Mouse (Mus musculus): ENCODE data around the gene Ppy. TPM values are rescaled to one million over a fixed set of nuclear protein-coding genes. Genes with fewer than 3 reads are reported as not detected.
A peak's percentile ranks its signal among the peaks of the same experiment; 100 is the strongest.

Ppy gene
- not detected for total RNA-seq (2021)

DNA sequence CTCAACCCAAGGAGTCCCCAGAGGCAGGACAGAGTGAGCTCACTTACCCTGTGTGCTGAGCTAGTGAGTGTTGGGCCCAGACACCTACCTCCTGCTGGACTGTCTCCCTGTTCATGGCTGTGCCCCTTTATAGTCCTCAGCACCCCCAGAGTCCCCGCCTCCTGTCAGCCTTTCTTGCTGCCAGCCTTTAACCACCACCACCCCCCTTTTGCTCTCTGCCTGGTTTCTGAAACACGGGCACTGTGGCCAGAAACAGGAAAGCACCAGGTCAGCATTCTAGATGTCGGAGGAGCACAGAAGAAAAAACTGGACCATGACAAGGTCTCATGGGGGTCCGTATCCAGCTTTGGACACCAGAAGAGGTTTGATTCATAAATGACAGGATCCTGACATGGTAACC lies at the start of gene Ppy:
TSS of gene Ppy (minus strand) at position 101 of the 400 bp plus-strand sequence.
- DNase-seq, result no peak

DNA sequence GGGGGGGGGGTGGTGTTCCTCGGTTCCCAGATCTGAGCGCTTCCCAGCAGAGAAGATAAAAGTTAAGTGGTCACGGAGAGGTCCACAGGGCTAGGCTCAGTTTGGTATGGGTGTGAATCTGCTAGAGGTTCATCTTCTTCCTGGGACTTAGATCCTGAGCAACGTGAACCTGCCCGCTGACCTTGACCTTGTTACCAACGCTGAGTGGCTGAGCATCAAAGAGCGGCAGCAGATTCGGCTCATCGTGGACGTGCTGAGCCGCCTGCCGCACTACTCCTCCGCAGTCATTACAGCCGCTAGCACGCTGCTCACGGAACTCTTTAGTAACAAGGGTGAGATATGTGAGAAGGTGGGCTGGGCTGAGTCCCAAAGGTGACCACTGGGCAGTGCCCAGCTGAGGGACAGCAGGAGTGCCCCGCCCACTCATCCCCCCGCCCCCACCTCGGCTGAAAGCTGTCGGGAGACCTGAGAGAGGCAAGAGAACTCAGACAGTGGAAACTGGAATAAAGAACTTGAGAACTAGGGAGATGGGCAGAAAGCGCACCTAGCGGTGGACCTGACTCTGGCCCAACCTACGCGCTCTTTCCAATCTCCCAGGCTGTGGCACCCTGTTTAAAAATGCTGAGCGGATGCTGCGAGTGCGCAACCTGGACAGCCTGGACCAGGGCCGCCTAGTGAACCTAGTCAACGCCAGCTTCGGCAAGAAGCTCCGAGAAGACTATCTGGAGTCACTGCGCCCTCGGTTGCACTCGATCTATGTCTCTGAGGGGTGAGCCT lies 46.3 kb upstream of the Ppy start:
- DNase-seq, result no peak

DNA sequence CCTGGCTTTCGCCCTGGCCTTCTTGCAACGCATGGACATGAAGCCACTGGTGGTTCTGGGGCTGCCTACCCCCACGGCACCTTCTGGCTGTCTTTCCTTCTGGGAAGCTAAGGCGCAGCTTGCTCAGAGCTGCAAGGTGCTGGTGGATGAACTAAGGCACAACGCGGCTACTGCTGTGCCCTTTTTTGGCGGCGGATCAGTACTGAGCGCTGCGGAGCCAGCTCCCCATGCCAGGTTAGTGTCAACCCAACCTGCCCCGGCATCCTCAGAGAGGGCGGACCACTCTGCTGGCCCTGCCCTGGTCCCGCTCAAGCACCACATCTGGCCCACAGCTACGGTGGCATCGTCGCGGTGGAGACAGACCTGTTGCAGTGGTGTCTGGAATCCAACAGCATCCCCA lies 45.4 kb upstream of the Ppy start:
- DNase-seq, result no peak

DNA sequence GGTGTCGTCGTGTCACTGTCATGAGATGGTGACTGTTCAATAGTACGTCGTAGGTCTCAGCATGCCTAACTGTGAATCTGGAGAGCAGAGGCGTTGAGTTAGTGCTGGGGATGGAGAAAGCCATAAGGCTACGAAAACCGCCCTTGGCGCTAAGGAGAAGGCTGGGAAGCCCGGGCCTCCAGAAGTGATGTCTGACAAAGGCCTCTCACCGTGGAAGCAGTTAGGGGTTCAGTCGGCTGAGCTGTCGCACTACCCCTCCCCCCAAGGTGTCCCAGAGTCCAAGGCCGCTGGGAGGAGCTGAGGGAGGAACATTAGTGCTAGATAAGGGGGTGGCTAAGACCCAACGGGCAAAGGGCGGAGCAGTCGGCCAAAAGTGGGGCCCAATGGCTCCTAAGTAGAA lies 44.9 kb upstream of the Ppy start:
- no peak for DNase-seq

DNA sequence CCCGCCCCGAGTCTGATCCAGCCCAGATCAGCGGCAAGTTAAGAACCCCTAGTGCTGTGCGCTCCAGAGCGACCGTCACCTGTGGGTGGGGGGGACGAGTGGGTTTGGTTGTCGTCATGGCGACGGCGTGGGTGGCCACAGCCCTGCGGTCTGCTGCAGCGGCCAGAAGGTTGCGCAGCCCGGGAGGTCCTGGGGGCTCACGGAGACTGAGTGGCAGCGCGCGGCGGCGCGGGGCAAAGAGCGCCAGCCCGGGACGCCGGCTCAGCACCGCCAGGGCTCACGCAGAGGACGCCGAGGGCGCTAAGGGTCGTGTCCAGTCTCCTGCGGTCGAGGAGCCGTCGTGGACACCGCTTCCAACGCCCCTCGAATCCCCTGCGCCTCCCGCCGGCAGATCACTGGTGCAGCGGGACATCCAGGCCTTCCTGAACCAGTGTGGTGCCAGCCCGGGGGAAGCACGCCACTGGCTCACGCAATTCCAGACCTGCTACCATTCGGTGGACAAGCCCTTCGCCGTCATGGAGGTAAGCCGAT lies 44.4 kb upstream of the Ppy start, which contains the start of gene Nags:
TSS of gene Nags (plus strand) at position 43 of the 531 bp plus-strand sequence.
- no peak for DNase-seq

DNA sequence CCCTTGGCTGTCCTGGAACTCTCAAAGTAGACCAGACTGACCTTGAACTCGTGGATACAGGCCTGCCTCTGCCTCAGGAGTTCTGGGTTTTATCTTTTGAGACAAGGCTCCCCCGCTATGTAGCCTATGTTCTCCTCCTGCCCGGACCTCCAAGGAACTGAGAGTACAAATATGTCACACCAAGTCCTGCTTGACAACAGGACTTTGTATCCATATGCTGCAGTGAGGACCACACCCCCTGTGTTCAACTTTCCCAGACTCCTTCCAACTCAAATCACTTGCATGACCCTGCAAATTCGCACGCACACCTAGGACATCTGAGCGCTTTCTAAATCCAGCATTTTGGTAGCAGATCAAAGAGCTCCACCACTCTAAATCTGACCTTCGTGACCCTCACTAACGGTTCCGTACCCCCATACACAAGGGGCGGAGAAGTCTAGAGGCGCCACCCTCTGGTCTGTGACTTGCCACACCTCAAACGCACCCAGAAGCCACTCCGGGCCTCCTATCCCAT lies 43.9 kb upstream of the Ppy start:
- no peak for DNase-seq

DNA sequence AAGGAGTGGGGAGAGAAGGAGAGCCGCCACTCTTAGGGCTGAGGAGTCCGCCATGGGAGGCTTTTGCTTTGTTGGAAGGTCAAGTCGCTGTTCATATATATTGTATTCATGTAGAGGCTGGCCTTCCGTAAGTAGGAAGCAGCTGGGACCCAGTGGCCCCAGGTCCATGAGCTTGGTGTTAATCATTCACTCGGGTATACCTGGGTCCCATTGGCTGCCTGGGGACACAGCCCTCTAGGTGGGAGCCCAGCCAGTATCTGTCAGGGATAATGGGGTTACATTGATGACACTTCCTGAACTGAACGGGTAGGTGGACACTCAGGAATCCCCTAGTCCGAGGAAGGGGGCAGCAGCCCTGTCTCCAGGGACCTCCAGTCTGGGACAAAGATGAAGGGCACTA lies 41.2 kb upstream of the Ppy start:
- no peak for DNase-seq

DNA sequence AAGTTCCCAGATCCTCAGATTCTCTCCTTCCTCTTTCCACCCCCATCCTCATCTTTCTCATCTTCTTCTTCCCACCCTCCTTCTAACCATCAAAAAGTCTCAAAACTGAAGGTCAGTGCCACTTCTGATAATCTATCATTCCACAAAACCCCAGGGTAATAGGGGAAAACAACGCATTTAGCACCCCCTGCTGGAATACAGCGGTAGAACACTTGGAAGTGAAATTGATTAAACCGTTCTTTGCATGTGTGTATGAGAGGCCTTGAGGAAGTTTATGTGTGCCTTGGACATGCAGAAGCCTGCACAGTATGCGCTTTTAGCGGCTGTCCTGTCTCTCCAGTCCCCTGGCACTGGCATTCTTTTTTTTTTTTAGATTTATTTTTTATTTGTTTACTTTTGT lies 39.4 kb upstream of the Ppy start:
- DNase-seq, result peak in 1 of 2 experiments; percentile 55

DNA sequence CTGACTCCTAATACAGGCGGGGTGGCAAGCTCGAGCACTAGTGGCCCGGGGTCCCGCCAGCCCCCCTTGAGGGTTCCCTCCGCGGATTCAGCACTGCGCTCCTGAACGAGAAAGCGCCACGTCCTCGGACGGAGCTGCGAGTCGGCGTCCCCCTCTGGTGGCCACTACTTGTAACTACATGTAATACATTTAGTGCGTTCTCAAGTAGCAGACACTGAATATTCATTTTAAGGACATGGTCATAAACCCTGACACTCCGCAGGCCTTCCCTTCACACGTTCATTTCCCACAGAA lies 37.3 kb upstream of the Ppy start:
- DNase-seq, result peak; percentile 45 to 62

DNA sequence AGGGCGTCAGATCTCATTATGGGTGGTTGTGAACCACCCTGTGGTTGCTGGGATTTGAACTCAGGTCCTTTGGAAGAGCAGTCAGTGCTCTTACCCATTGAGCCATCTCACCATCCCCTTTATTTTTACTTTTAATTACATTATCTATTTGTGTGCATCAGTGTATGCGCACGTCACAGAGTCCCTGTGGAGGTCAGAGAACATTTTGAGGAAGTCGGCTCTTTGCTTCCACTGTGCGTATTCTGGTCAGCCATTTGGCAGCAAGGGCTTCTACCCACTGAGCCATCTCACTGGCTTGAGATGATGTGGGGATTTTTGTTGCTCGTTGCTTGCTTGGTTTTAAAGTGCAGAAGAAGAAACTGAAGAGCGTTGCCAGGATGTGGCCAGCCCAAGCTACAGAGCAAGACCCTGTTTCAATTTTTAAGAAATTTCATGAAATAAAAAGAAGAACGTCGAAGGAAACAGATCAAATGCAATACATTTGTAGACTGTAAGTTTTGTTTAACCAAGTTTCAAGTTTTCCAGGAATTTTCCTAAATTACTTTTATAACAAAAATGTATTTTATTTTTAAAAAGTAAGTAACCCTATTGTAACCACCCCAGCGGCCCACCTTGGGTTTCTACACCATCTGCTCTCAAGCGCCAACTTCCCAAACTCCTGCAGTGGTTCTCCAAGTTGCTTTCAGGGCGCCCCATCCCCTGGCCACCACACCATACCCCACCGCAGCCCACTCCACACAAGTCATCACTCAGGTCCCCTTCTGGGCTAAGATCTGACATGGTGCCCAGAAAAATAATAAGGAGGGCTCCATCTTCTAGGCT lies 36.7 kb upstream of the Ppy start:
- no peak for DNase-seq

DNA sequence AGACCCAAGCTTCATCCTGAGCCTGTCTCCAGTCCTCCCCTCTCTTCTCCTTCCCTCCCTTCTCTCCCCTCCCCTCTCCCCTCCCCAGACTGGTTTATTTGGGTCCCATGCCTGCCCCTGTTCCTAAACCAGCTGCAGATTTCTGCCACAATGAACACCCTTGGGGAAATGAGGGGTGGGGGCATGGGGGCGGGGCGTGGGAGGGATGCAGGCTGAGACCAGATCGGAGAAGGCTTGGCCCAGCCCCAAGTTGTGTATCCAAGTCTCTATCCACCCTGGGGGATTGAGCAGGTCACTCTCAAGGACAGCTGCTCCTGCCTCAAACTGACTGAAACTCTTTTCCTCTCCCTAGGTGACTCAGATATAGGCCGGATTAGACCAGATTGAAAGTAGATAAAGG lies 33.4 kb upstream of the Ppy start:
- no peak for DNase-seq

DNA sequence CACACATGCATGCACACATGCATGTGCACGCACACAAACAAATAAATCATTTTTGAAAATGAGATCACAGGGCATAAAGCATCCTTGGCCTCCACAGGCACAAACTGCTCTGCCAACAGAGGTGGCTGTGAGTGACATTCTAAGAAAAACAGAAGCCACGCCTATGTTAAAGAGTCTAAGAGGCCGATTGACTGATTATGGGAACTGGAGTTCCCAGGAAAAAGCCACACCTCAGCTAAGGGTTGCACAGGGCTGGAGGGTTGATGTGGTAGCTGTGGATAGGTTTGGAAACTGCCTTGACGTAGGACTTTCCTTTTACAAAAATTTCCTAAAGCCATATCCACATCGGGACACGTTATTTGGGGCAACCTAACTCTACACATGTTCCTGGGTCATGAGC lies 16.3 kb upstream of the Ppy start:
- DNase-seq, result no peak

DNA sequence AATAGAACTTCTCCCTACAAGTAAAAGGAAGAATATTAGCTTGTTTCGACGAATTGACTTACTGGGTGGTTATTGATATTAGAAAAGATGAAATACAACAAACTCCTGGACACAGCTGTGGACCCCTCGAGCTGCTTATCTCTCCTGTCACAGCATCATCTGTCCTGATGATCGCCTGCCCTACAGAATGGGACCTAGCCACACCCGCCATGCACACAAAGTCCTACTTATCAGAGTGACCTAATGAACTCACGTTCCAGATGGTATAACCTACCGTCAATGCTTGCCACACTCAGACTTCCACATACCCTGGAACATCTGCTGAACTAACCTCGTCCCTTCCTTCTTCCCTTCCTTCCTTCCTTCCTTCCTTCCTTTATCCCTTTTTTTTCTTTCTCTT lies 15.1 kb upstream of the Ppy start:
- DNase-seq, result no peak

DNA sequence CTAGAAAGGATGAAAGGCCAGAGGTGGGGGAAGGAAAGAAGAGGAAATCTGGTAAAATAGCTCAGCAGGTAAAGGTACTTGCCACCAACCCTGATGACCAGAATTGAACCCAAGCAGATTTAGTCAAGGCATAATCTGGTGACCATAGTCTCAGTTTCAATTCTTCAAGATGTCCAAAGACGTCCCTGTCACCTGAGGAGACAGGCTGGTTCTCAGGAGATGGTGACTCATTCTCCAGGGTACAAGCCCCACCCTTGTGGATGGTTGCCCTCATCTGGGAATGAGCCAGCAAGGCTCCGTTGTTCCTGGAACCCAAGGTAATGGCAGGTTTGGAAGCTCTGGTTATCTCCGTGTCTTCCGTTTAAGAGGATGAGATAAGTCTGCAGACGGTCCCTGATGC lies 10.5 kb upstream of the Ppy start:
- DNase-seq, result no peak

DNA sequence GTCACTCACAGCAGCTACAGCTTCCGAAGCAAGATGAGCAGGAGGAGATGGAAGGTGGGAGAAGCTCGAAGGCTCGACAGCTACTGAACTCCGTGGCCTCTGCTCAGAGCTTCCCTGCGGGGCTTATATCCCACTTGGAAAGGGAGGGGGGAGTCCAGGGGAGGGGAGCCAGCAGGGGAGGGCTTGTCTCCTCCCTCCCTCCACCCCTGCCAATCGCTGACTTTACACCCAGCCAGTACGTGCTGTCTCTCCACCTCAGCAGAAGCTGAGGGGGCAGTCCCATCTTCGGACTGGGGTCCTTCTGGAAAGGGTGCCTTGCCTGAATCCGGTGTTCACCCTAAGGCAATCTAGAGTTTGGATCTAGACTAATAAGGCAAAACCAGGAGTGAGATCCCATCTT lies 6.6 kb upstream of the Ppy start, which contains the start of gene Pyy:
TSS of gene Pyy (minus strand) at position 101 of the 400 bp plus-strand sequence.
- DNase-seq, result no peak

DNA sequence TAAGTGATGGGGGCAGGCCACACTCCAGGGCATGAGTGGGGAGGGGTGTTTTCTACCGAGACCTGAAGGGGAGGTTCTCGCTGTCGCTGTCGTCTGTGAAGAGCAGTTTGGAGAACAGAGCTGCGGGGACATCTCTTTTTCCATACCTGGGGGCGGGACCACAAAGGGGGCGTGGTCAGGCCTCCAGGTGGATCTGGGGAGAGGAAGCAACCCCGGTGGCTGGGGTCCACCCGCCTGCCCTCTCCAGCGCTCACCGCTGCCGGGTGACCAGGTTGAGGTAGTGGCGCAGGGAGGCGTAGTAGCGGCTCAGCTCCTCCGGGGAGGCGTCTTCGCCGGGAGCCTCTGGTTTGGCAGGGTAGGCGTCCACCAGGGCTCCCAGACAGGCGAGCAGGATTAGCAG lies 5.8 kb upstream of the Ppy start:
- no peak for DNase-seq

DNA sequence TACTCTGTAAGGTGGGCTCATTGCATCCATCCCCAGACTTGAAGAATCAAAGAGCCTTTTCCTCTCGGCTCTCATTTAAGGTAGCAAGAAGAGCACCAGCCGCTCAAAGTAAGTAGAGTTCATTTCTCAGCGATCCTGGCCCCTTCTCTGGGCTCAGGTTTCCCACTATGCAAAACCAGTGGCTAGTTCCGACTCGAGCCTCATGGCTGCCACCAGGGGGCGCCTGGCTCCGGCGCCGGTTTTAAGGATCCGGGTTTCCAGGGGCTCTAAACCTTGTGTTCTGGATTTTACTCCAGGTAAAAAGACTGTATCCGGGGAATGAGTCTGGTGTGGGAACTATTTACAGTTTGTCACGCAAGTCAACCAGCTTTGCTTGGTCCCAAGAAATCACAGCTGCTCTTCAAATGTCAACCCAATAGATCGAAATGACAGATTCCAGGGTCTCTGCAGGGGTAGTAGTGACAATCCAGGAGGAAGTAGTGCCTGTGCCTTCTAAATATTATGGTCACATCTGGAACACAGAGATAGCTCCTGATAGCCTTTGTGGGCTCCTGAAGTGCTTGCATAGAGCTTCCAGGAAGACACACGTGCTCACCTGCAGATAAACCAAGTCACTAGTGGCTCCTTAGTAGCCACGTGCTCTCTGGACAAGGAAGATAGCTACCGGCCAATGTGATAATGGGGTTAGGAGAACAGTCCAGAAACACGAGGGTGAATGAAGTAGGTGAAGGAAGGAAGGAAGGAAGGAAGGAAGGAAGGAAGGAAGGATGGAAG lies 1.6 kb upstream of the Ppy start:
- peak; percentile 37 to 49 for DNase-seq

DNA sequence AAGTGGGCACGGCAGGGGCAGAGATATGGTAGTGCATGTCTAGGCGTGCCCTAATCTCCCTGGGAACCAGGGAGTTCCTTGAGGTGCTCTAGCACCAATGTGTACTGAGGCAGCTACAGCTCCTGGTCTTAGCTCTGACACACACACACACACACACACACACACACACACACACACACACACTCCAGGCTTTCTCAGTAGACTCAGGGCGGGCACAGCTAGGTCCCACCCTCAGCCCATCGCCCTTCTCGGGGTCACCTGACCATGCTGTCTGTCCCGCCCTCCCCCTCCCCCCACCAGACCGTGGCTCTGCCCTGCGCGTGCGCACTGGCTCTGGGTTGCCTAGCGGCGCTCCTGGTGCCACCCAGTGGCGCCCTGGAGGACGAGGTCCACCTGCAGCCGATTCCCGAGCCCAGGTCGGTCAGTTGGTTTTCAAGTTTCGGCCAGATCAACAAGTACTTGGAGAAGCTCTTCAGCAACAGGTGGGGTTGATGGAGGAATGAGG lies 4.2 kb downstream of the Ppy start:
- DNase-seq, result peak; percentile 64 to 66

DNA sequence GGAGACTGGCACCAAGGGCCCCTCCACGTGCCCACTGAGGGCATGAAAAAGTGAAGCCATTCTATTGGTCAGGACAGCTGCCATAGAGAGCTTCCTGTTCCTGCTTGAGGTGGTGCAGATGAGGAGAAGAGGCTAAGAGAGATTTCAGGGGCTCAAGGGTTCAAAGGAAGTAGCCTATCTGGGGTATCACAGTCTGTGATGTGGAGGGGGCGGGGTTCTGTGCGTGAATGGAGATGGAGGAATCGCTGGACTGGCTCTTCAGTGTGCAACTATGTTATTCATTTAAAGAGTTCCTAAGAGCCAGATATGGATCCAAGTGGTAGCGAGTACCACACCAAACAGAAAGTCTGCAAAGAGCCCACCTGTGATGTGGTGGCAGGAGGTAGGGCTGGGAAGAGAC lies 4.7 kb downstream of the Ppy start:
- DNase-seq, result no peak

DNA sequence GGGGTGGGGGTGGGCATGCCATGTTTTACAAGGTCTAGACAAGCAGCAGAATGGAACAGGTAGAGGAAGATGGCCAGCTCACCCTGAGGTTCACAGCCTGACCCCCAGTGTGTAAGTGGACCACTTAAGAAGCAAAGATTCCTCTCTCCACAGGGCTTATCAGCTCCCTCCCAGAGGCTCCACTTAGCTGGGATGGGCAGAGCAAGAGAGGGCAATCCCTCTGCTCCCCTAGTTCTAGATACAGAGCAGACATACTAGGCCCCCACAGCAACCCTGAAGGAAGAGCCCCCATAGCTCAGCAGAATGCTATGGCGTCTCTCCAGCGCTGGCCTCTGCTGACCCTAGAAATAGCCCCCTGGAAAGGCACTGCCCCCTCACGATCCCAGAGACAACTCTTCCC lies 5.4 kb downstream of the Ppy start:
- no peak for DNase-seq

DNA sequence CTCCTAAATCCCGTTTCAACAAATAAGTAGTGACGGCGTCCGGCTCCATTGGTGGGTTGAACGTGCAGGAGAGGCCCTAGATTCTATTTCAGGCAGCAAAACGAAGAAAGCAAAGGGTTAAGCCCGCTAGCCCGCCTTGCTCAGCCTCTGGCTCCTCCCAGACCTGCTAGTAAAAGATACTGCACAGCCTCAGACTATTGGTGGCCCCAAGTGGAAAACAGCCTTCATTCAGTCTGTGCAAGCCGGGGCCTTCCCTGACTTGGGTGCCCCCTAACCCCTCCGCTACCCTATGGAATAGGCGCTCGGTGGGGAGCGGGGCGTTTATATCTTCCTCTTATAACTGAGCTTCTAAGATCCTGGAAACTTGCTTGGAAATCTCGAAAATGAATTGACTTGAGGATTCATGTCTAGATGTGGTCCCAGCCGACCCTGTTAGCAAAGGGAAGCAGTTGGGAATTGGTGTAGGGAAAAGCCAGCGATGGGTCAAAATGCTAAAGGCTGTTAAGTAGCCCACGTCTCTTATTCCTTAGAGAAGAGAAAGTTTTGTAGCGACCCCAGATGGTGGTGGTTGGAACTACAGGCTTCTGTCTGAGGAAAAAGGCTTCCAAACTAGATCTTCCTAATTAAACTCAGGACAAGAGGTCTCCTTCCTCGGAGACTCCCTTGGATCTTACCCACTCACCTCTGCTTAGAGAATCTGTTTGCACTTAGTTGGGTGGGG lies 11.9 kb downstream of the Ppy start:
- DNase-seq, result peak; percentile 63 to 74

Data from layer of hippocampus, postnatal 36 days (tissue).